Mouse (Mus musculus): Measurements from ENCODE around the gene Krtdap. TPM values are rescaled to one million over a fixed set of nuclear protein-coding genes. Genes with fewer than 3 reads are reported as not detected.
A peak's percentile ranks its signal among the peaks of the same experiment; 100 is the strongest.

Krtdap gene
- polyA plus RNA-seq, 1 experiment from 2014 or later, result 3.4 TPM

GRCm38 (mm10) chr7:30812291-30812807 lies 24.7 kb downstream of the Krtdap start:
- H3K4me1 ChIP-seq (replicated peaks; ENCODE audit: insufficient read depth, low read length), result no peaks in the 10 kb centered on the region
- H3K9ac ChIP-seq (ENCODE audit: low read depth, low read length), result no peak overlapping the region
- no peak for TF ChIP-seq CTCF (IDR thresholded peaks at IDR 0.05; ENCODE audit: low read depth)
- 72% methylated on average over 6 of the region's 6 CpGs for WGBS
- H3K9me3 ChIP-seq (replicated peaks; ENCODE audit: low read length), result no peaks in the 10 kb centered on the region
- H3K27ac ChIP-seq, result no peak overlapping the region
- no peak overlapping the region for H3K4me2 ChIP-seq (ENCODE audit: low read length)
- no peak for DNase-seq (ENCODE audit: low spot score)
- H3K4me3 ChIP-seq (replicated peaks; ENCODE audit: low read depth, low read length), result no peak overlapping the region
- no peaks in the 10 kb centered on the region for H3K36me3 ChIP-seq (ENCODE audit: insufficient read depth, low read length)
- no peak for ATAC-seq (replicated peaks; ENCODE audit: low FRiP score, low read depth)
- no peaks in the 10 kb centered on the region for H3K27me3 ChIP-seq (ENCODE audit: insufficient read depth, low read length)

- no peak for TF ChIP-seq CTCF (IDR thresholded peaks at IDR 0.05; ENCODE audit: low read depth)
- WGBS, result 49% methylated on average over 6 of the region's 6 CpGs
- H3K27ac ChIP-seq, result no peak overlapping the region
- H3K27me3 ChIP-seq (ENCODE audit: insufficient read depth, low read length), result no peaks in the 10 kb centered on the region
- H3K36me3 ChIP-seq (ENCODE audit: insufficient read depth, low read length), result no peaks in the 10 kb centered on the region
- H3K9me3 ChIP-seq (replicated peaks; ENCODE audit: low read length), result no peaks in the 10 kb centered on the region
- no peak for ATAC-seq (replicated peaks; ENCODE audit: low FRiP score, low read depth)
- no peak overlapping the region for H3K4me2 ChIP-seq (ENCODE audit: low read length)
- DNase-seq (ENCODE audit: low spot score), result no peak
- no peak overlapping the region for H3K4me3 ChIP-seq (replicated peaks; ENCODE audit: low read depth, low read length)
- 0 out of 2 replicates have a peak, but pooled peaks cover 2% of the 10 kb centered on the region for H3K4me1 ChIP-seq (replicated peaks; ENCODE audit: insufficient read depth, low read length)
- no peak overlapping the region for H3K9ac ChIP-seq (ENCODE audit: low read depth, low read length)
Observed at GRCm38 (mm10) chr7:30820131-30820530, 32.4 kb downstream of the Krtdap start.

- ATAC-seq (replicated peaks; ENCODE audit: low FRiP score, low read depth) (no peak), DNase-seq (ENCODE audit: low spot score) (no peak)
- 24% methylated on average over 7 of the region's 7 CpGs for WGBS
- Histone ChIP-seq H3K9ac (ENCODE audit: low read depth, low read length) (no peak overlapping the region), H3K36me3 (ENCODE audit: insufficient read depth, low read length) (no peaks in the 10 kb centered on the region), H3K27ac (no peak overlapping the region), H3K27me3 (ENCODE audit: insufficient read depth, low read length) (no peaks in the 10 kb centered on the region), H3K4me2 (ENCODE audit: low read length) (no peak overlapping the region), H3K4me1 (replicated peaks; ENCODE audit: insufficient read depth, low read length) (0 out of 2 replicates have a peak, but pooled peaks cover 2% of the 10 kb centered on the region), H3K4me3 (replicated peaks; ENCODE audit: low read depth, low read length) (no peak overlapping the region), H3K9me3 (replicated peaks; ENCODE audit: low read length) (no peaks in the 10 kb centered on the region)
- no peak for TF ChIP-seq CTCF (IDR thresholded peaks at IDR 0.05; ENCODE audit: low read depth)
Observed at GRCm38 (mm10) chr7:30820854-30821445, 33.3 kb downstream of the Krtdap start.

GRCm38 (mm10) chr7:30821532-30821931 lies 33.8 kb downstream of the Krtdap start:
- 38% methylated on average over 5 of the region's 5 CpGs for WGBS
- ATAC-seq (replicated peaks; ENCODE audit: low FRiP score, low read depth), result no peak
- TF ChIP-seq CTCF (IDR thresholded peaks at IDR 0.05; ENCODE audit: low read depth), result no peak
- Histone ChIP-seq H3K27me3 (ENCODE audit: insufficient read depth, low read length) (no peaks in the 10 kb centered on the region), H3K4me1 (replicated peaks; ENCODE audit: insufficient read depth, low read length) (0 out of 2 replicates have a peak, but pooled peaks cover 2% of the 10 kb centered on the region), H3K36me3 (ENCODE audit: insufficient read depth, low read length) (no peaks in the 10 kb centered on the region), H3K9ac (ENCODE audit: low read depth, low read length) (0 out of 2 replicates have a peak overlapping the region, but pooled peaks have one; percentile 2), H3K9me3 (replicated peaks; ENCODE audit: low read length) (no peaks in the 10 kb centered on the region), H3K4me2 (ENCODE audit: low read length) (no peak overlapping the region), H3K4me3 (replicated peaks; ENCODE audit: low read depth, low read length) (no peak overlapping the region), H3K27ac (peak overlapping the region; percentile 47; the same call in 1 of the 2 replicates)
- peak; percentile 14 for DNase-seq (ENCODE audit: low spot score)

- Histone ChIP-seq H3K27me3 (ENCODE audit: insufficient read depth, low read length) (no peaks in the 10 kb centered on the region), H3K36me3 (ENCODE audit: insufficient read depth, low read length) (no peaks in the 10 kb centered on the region), H3K4me3 (replicated peaks; ENCODE audit: low read depth, low read length) (no peak within 1 kb of the TSS), H3K4me2 (ENCODE audit: low read length) (no peak within 1 kb of the TSS), H3K9ac (ENCODE audit: low read depth, low read length) (no peak within 1 kb of the TSS), H3K9me3 (replicated peaks; ENCODE audit: low read length) (no peaks in the 10 kb centered on the region), H3K27ac (no peak within 1 kb of the TSS), H3K4me1 (replicated peaks; ENCODE audit: insufficient read depth, low read length) (0 out of 2 replicates have a peak, but pooled peaks cover 2% of the 10 kb centered on the region)
- ATAC-seq (replicated peaks; ENCODE audit: low FRiP score, low read depth), result no peak
- no peak for TF ChIP-seq CTCF (IDR thresholded peaks at IDR 0.05; ENCODE audit: low read depth)
- DNase-seq (ENCODE audit: low spot score), result no peak
- WGBS, result 87% methylated on average over 18 of the region's 18 CpGs
Observed at GRCm38 (mm10) chr7:30823675-30824074, 36.0 kb downstream of the Krtdap start, which contains the start of gene Ffar2. Ffar2 (minus strand) TSS chr7:30823775.

- Histone ChIP-seq H3K9ac (ENCODE audit: low read depth, low read length) (no peak overlapping the region), H3K4me3 (replicated peaks; ENCODE audit: low read depth, low read length) (no peak overlapping the region), H3K4me1 (replicated peaks; ENCODE audit: insufficient read depth, low read length) (0 out of 2 replicates have a peak, but pooled peaks cover 2% of the 10 kb centered on the region), H3K27me3 (ENCODE audit: insufficient read depth, low read length) (no peaks in the 10 kb centered on the region), H3K4me2 (ENCODE audit: low read length) (no peak overlapping the region), H3K9me3 (replicated peaks; ENCODE audit: low read length) (no peaks in the 10 kb centered on the region), H3K36me3 (ENCODE audit: insufficient read depth, low read length) (no peaks in the 10 kb centered on the region), H3K27ac (no peak overlapping the region)
- DNase-seq (ENCODE audit: low spot score), result no peak
- 87% methylated on average over 3 of the region's 3 CpGs for WGBS
- ATAC-seq (replicated peaks; ENCODE audit: low FRiP score, low read depth), result no peak
- no peak for TF ChIP-seq CTCF (IDR thresholded peaks at IDR 0.05; ENCODE audit: low read depth)
Observed at GRCm38 (mm10) chr7:30824306-30824705, 36.6 kb downstream of the Krtdap start.

All from kidney, postnatal 0 days (tissue).